Comparison of ENCODE assay signal across 7 mouse cellular contexts in the genomic region with DNA sequence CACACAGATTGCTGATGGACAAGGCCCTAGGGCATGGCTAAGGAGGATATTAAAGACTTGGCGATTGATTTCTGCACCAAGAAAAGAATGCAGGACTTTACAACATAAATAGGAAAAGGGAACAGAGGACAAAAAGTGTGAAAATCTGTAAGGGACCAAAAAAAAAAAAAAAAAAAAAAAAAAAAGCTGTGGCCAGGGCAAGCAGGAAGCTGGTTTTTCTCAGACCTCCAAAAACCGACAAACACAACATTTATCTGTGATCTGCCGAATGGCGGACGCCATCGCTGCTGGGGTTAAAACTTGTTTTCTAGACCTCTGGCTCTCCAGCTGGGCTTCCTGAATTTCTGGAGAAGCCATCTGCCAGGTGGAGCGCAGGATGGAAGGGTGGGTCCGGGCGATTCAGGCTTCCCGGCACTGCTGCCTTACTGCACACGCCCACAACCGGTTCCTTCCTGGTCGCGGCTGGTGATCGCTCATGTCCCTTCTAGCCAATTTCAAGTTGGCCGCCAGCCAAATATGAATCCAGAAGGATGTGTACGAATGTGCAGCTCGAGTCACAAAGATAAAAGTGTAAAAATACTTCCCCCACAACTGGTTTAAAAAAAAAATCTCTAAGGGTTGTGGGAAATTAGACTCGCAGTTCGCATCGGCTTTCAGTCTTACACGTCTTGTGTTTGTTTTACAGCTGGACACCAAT.
DNase-seq lines count a peak whose midpoint lies in the region; ATAC-seq and TF ChIP-seq lines count a peak whose summit lies in the region.

No protein-coding gene starts in this region.

- H3K9me3 ChIP-seq in embryonic facial prominence, embryonic 15.5 days (replicated peaks), result no peaks in the 10 kb centered on the region; the same call in 1 of the 2 replicates
- H3K9me3 ChIP-seq in limb, embryonic 12.5 days, result peaks cover 3% of the 10 kb centered on the region; the same call in 1 of the 2 replicates
- H3K9me3 ChIP-seq in midbrain, embryonic 13.5 days, result peaks cover 3% of the 10 kb centered on the region; the same call in 1 of the 2 replicates

- H3K4me2 ChIP-seq in embryonic facial prominence, embryonic 15.5 days (replicated peaks), result peak overlapping the region; percentile 62
- peak overlapping the region; percentile 68 for H3K4me2 ChIP-seq in limb, embryonic 12.5 days
- H3K4me2 ChIP-seq in midbrain, embryonic 13.5 days (replicated peaks), result peak overlapping the region; percentile 68

- peaks cover 14% of the 10 kb centered on the region; the same call in 1 of the 2 replicates for H3K4me1 ChIP-seq in embryonic facial prominence, embryonic 15.5 days
- no peaks in the 10 kb centered on the region for H3K4me1 ChIP-seq in kidney, adult 2 months (ENCODE audit: control insufficient read depth, insufficient read depth, low read length)
- H3K4me1 ChIP-seq in limb, embryonic 12.5 days (replicated peaks), result peaks cover 9% of the 10 kb centered on the region
- H3K4me1 ChIP-seq in midbrain, embryonic 13.5 days (replicated peaks), result peaks cover 9% of the 10 kb centered on the region

- TF ChIP-seq POLR2A in kidney, adult 2 months (IDR thresholded peaks at IDR 0.05; ENCODE audit: low read depth, low read length), result no peak

- TF ChIP-seq CTCF in kidney, adult 2 months (conservative IDR thresholded peaks at IDR 0.05; ENCODE audit: insufficient read depth, insufficient read length, low read depth, low read length), result no peak

- H3K27ac ChIP-seq in embryonic facial prominence, embryonic 15.5 days (replicated peaks), result peak overlapping the region; percentile 49; the same call in 1 of the 2 replicates
- peak overlapping the region; percentile 37; the same call in 1 of the 2 replicates for H3K27ac ChIP-seq in kidney, adult 2 months (ENCODE audit: insufficient read depth, low read depth, low read length)
- 0 out of 2 replicates have a peak overlapping the region, but pooled peaks have one; percentile 47 for H3K27ac ChIP-seq in limb, embryonic 12.5 days
- H3K27ac ChIP-seq in midbrain, embryonic 13.5 days, result no peak overlapping the region

- no peaks in the 10 kb centered on the region for H3K27me3 ChIP-seq in embryonic facial prominence, embryonic 15.5 days
- no peaks in the 10 kb centered on the region for H3K27me3 ChIP-seq in kidney, adult 2 months (replicated peaks; ENCODE audit: control insufficient read depth, insufficient read depth, low read length)
- H3K27me3 ChIP-seq in limb, embryonic 12.5 days, result no peaks in the 10 kb centered on the region; the same call in 1 of the 2 replicates
- H3K27me3 ChIP-seq in midbrain, embryonic 13.5 days, result 0 out of 2 replicates have a peak, but pooled peaks cover 6% of the 10 kb centered on the region

- WGBS in embryonic facial prominence, embryonic 15.5 days, result 3% methylated on average over 22 of the region's 22 CpGs
- 3% methylated on average over 22 of the region's 22 CpGs for WGBS in kidney, adult 2 months
- WGBS in limb, embryonic 12.5 days, result 7% methylated on average over 22 of the region's 22 CpGs
- 6% methylated on average over 22 of the region's 22 CpGs for WGBS in midbrain, embryonic 13.5 days

- H3K36me3 ChIP-seq in embryonic facial prominence, embryonic 15.5 days, result no peaks in the 10 kb centered on the region
- H3K36me3 ChIP-seq in kidney, adult 2 months (ENCODE audit: control insufficient read depth, insufficient read depth, low read length), result no peaks in the 10 kb centered on the region
- H3K36me3 ChIP-seq in limb, embryonic 12.5 days, result no peaks in the 10 kb centered on the region
- no peaks in the 10 kb centered on the region for H3K36me3 ChIP-seq in midbrain, embryonic 13.5 days

- no peak overlapping the region for H3K9ac ChIP-seq in embryonic facial prominence, embryonic 15.5 days
- peak overlapping the region; percentile 24; the same call in 1 of the 2 replicates for H3K9ac ChIP-seq in limb, embryonic 12.5 days (replicated peaks)
- peak overlapping the region; percentile 63 for H3K9ac ChIP-seq in midbrain, embryonic 13.5 days (replicated peaks)

- peak; percentile 76; the same call in 1 of the 2 replicates for ATAC-seq in embryonic facial prominence, embryonic 15.5 days (ENCODE audit: insufficient number of reproducible peaks, low FRiP score, low TSS enrichment, low read depth)
- peak; percentile 70; the same call in 1 of the 2 replicates for ATAC-seq in limb, embryonic 12.5 days (ENCODE audit: insufficient number of reproducible peaks, insufficient read depth, low FRiP score, low TSS enrichment, low read depth)
- peak; percentile 86 for ATAC-seq in midbrain, embryonic 13.5 days

- peak; percentile 89 for DNase-seq in brain, adult 2 months (ENCODE audit: low read depth, low spot score)
- DNase-seq in heart, adult 8-10 months (ENCODE audit: low spot score), result peak; percentile 90
- DNase-seq in kidney, adult 2 months, result peak; percentile 88
- peak; percentile 20 to 45 for DNase-seq in spleen, adult 18-20 months

- H3K4me3 ChIP-seq in embryonic facial prominence, embryonic 15.5 days (replicated peaks), result peak overlapping the region; percentile 43
- H3K4me3 ChIP-seq in kidney, adult 2 months (ENCODE audit: insufficient read depth, low read depth, low read length), result peak overlapping the region; percentile 40
- H3K4me3 ChIP-seq in limb, embryonic 12.5 days (replicated peaks), result peak overlapping the region; percentile 42
- peak overlapping the region; percentile 42 for H3K4me3 ChIP-seq in midbrain, embryonic 13.5 days (replicated peaks)

Comparison
In these comparisons a context has a peak if more than half of its experiments do, and no peak if none do; other contexts are left out.
1. DNase-seq: peak in every context shown above with its lines; median percentile 90 in heart, adult 8-10 months; 89 in brain, adult 2 months; 88 in kidney, adult 2 months; 32 in spleen, adult 18-20 months.